Mouse (Mus musculus) forebrain, embryonic 15.5 days (tissue): ENCODE data around the gene Prr22. TPM values are rescaled to one million over a fixed set of nuclear protein-coding genes. Genes with fewer than 3 reads are reported as not detected.

Experiments
- ATAC-seq: fragments of 200-750 bp; cut with Nextera tagmentation; replicated peaks from 2 replicates; pipeline ENCODE4 v1.8.0; 2017; ENCODE audit warnings: mild to moderate bottlenecking, moderate TSS enrichment, moderate library complexity
- H3K27ac ChIP-seq: fragments of 300-500 bp; sonication (generic); replicated peaks from 2 replicates; pipeline ENCODE4 v1.5.1; 2015; ENCODE audit warnings: mild to moderate bottlenecking, inconsistent platforms
- H3K27me3 ChIP-seq: fragments of 300-500 bp; sonication (generic); 2 replicates; pipeline ENCODE4 v1.6.1; 2015; ENCODE audit warnings: inconsistent platforms
- H3K36me3 ChIP-seq: fragments of 300-500 bp; sonication (generic); 2 replicates; pipeline ENCODE4 v1.6.1; 2015; ENCODE audit warnings: mild to moderate bottlenecking, inconsistent platforms
- H3K4me1 ChIP-seq: fragments of 300-500 bp; sonication (generic); 2 replicates; pipeline ENCODE4 v1.6.1; 2015; ENCODE audit warnings: inconsistent platforms
- H3K4me2 ChIP-seq: fragments of 300-500 bp; sonication (generic); replicated peaks from 2 replicates; pipeline ENCODE4 v1.6.1; 2015; ENCODE audit warnings: mild to moderate bottlenecking, inconsistent platforms
- H3K4me3 ChIP-seq: fragments of 300-500 bp; sonication (generic); 2 replicates; pipeline ENCODE4 v1.5.1; 2015; ENCODE audit warnings: mild to moderate bottlenecking, inconsistent platforms
- H3K9ac ChIP-seq: fragments of 300-500 bp; sonication (generic); replicated peaks from 2 replicates; pipeline ENCODE4 v1.6.1; 2015; ENCODE audit warnings: mild to moderate bottlenecking, inconsistent platforms
- H3K9me3 ChIP-seq: fragments of 300-500 bp; sonication (generic); 2 replicates; pipeline ENCODE4 v1.6.1; 2016; ENCODE audit warnings: inconsistent platforms
- WGBS: fragments of 180-500 bp; shearing (Covaris S2); methylation state at CpG from one replicate; pipeline ENCODE4 v1.1.7; 2015; ENCODE audit warnings: mixed read lengths; 5-methylcytosine and 5-hydroxymethylcytosine counted together
- polyA plus RNA-seq: library from polyadenylated mRNA; unstranded; fragments of >200 nt; fragmentation: Nextera tagmentation; extraction: Ambion mirVana; gene quantifications from 2 replicates; pipeline ENCODE4 v1.2.1, GENCODE M21; 2015

The Prr22 gene
- polyA plus RNA-seq, 1 experiment from 2014 or later = 0.66 TPM

DNA sequence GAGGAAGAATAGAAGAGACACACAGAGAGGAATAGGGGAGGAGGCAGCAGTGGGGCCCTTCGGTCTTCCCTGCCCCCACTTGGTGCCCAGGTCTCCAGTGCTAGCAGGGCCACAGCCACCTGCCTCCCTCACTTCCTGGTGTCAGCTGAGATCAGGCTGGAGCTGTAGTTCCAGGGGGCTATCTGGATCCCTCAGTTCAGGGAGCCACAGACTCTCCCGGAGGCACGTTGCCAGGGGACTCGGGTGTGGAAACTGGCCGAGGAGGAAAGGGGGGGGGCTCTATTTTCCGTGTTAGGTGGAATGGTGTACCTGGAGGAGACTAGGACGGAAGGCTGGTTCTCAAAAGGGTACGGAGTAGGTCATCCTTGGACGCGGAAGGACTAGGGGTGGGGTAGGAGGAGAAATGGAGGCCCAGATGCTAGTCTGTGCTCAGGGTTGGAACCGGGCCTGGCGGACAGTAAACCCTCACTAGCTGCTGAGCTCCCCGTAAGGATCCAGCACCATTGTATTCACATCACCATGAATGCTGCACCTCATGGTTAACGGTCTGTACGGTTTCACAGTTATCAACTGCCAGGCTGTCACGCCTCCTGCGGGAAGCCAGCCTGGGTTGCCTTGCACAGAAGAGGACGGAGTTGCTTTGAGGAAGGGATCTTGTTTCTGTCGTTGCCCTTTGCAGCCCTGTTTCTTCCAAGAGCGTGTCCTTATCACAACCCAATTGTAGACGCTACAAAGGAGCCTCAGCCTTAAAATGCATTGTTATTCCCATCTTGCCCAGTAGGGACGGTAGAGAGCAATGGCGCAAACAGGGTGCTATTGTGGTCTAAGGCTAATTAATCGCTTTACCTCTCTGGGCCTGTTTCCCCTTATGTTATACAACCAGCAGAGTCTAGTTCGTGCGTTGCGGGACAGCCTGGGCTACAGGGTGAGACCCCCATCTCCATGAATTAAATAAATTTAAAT lies 7.0 kb upstream of the Prr22 start:
- peaks cover 12% of the 10 kb centered on the region for H3K36me3 ChIP-seq
- no peak overlapping the region for H3K9ac ChIP-seq
- H3K27ac ChIP-seq = peak overlapping the region; percentile 97
- WGBS = 48% methylated on average over 27 of the region's 27 CpGs
- ATAC-seq = no peak
- no peaks in the 10 kb centered on the region for H3K9me3 ChIP-seq
- H3K27me3 ChIP-seq = peaks cover 11% of the 10 kb centered on the region; the same call in 1 of the 2 replicates
- H3K4me2 ChIP-seq = peak overlapping the region; percentile 82
- H3K4me1 ChIP-seq = peaks cover 30% of the 10 kb centered on the region
- no peak overlapping the region for H3K4me3 ChIP-seq

DNA sequence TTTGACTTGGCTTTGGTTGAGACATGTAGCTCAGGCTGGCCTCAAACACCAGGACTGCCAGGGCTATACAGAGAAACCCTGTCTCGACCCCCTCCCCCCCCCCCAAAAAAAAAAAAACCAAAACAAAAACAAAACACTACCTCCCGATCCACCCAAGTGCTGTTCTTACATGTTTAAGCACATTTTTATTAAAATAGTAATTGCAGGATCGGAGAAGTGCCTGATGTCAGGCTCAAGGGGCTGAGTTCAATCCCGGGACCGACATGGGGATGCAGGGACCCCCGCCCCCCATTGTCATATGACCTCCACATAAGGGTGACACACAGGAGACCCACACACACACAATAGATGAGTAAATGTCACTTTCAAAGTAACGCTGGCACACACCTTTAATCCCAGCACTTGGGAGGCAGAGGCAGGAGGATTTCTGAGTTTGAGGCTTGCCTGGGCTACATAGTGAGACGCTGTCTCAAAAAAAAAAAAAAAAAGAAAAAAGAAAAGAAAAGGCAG lies 6.3 kb upstream of the Prr22 start:
- Histone ChIP-seq H3K4me1 (peaks cover 30% of the 10 kb centered on the region), H3K27ac (peak overlapping the region; percentile 97; the same call in 1 of the 2 replicates), H3K4me2 (peak overlapping the region; percentile 60), H3K4me3 (peak overlapping the region; percentile 78), H3K36me3 (peaks cover 20% of the 10 kb centered on the region), H3K9ac (peak overlapping the region; percentile 75; the same call in 1 of the 2 replicates), H3K9me3 (no peaks in the 10 kb centered on the region), H3K27me3 (peaks cover 6% of the 10 kb centered on the region; the same call in 1 of the 2 replicates)
- WGBS = 73% methylated on average over 8 of the region's 8 CpGs
- no peak for ATAC-seq

DNA sequence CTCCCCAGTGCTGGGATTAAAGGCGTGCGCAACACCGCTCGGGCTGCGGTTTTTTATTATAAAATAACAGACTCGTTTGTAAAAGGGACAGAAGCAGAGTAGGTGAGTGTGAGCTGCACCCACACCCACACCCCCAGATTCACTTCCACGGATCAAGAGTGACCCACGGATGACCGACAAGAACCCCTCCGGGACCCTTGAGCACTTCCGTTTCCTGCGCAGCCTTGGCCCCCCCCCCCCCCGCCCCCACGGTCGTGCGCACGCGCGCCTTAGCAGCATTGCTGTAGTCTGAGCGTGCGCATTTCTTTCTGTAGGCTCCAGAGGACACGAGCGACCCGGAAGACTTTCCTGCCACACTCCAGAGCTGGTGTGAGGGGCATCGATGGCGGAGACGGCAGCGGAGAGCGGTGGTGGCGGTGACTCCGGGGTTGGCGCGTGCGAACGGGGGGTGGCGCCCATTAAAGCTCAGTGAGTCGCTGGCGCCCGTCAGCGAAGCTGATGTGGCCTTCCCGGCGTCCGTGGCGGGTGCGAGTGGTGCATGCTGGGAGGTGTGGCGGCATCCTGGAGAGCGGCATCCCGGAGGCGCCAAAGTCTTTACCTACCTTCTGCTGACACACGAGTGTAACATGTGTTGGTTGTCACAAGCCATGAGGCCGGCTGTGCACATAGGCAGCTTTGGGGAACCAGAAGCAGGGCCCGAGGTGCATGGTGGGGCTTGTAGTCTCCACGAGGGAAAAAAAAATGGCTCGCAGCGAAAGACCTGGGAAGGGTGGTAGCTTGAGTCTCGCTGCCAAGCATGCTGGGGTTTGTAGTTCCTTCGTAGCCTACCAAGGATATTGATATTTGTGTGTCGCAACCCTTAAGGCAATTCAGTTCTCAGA lies 5.3 kb upstream of the Prr22 start, which contains the start of gene Dus3l:
Dus3l (plus strand) TSS at position 284 of the 881 bp plus-strand sequence.
- peak within 1 kb of the TSS; percentile 78 for H3K4me3 ChIP-seq
- WGBS = 1% methylated on average over 55 of the region's 58 CpGs

DNA sequence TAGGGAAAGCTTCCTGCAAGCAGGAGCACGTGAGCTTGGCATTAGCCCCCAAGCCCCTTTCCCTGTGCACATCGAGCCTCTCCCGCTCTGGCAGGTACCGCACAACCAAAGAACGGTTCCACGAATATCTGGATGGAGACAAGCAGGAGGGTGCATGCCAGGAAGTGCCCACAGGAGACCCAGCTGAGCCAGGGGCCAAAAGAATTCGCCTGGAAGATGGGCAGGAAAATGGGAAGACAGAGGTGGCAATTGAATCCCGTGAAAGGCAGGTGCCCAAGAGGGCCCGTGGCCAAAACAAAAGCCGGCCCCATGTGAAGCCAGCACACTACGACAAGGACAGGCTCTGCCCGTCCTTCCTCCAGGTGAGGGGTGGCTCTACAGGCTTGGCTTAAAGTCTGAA lies 4.6 kb upstream of the Prr22 start:
- Histone ChIP-seq H3K36me3 (peaks cover 36% of the 10 kb centered on the region), H3K4me1 (peaks cover 30% of the 10 kb centered on the region), H3K27me3 (peaks cover 2% of the 10 kb centered on the region; the same call in 1 of the 2 replicates), H3K9me3 (no peaks in the 10 kb centered on the region), H3K9ac (peak overlapping the region; percentile 75), H3K4me2 (peak overlapping the region; percentile 60), H3K27ac (peak overlapping the region; percentile 97), H3K4me3 (peak overlapping the region; percentile 78)
- 50% methylated on average over 12 of the region's 12 CpGs for WGBS
- ATAC-seq = peak; percentile 12

More for the DNA sequence above, 5.3 kb upstream of the Prr22 start, which contains the start of gene Dus3l:
- peak; percentile 87 for ATAC-seq
- peak within 1 kb of the TSS; percentile 60 for H3K4me2 ChIP-seq
- H3K27me3 ChIP-seq = peaks cover 6% of the 10 kb centered on the region; the same call in 1 of the 2 replicates
- H3K36me3 ChIP-seq = peaks cover 29% of the 10 kb centered on the region
- H3K9ac ChIP-seq = peak within 1 kb of the TSS; percentile 75
- peak within 1 kb of the TSS; percentile 97 for H3K27ac ChIP-seq
- H3K9me3 ChIP-seq = no peaks in the 10 kb centered on the region
- peaks cover 30% of the 10 kb centered on the region for H3K4me1 ChIP-seq

- WGBS = 94% methylated on average over 27 of the region's 27 CpGs
- ATAC-seq = no peak
- H3K4me3 ChIP-seq = no peak overlapping the region
- H3K4me2 ChIP-seq = no peak overlapping the region
- no peaks in the 10 kb centered on the region for H3K27me3 ChIP-seq
- peaks cover 26% of the 10 kb centered on the region for H3K4me1 ChIP-seq
- no peak overlapping the region for H3K27ac ChIP-seq
- H3K9ac ChIP-seq = no peak overlapping the region
- peaks cover 39% of the 10 kb centered on the region for H3K36me3 ChIP-seq
- no peaks in the 10 kb centered on the region for H3K9me3 ChIP-seq
Observed at GRCm38 (mm10) chr17:56766631-56767405, 3.2 kb upstream of the Prr22 start.

DNA sequence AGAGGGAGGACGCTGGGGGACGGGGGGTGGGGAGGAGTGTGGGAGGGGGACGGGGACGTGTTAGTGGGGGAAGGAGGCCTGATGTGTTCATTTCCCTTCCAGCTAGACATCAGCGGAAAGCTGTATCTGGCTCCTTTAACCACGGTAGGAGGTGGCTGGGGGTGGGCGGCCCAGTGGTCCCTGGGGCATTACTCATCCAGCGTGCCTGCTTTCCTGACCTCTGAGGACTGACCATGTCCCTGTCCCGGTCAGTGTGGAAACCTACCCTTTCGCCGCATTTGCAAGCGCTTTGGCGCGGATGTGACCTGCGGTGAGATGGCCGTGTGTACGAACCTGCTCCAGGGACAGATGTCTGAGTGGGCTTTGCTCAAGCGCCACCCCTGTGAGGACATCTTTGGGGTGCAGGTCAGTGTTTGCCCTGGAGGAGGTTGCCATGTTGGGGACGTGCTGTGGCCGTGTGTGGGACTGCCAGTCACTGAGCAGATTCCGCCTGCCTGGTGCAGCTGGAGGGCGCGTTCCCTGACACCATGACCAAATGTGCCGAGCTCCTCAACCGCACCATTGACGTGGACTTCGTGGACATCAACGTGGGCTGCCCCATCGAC lies 2.4 kb upstream of the Prr22 start:
- Histone ChIP-seq H3K4me2 (no peak overlapping the region), H3K36me3 (peaks cover 39% of the 10 kb centered on the region), H3K9ac (no peak overlapping the region), H3K9me3 (no peaks in the 10 kb centered on the region), H3K4me1 (peaks cover 20% of the 10 kb centered on the region), H3K4me3 (no peak overlapping the region), H3K27ac (no peak overlapping the region), H3K27me3 (no peaks in the 10 kb centered on the region)
- WGBS = 95% methylated on average over 29 of the region's 29 CpGs
- ATAC-seq = no peak

- peaks cover 39% of the 10 kb centered on the region for H3K36me3 ChIP-seq
- H3K27me3 ChIP-seq = no peaks in the 10 kb centered on the region
- H3K9ac ChIP-seq = no peak overlapping the region
- WGBS = 95% methylated on average over 11 of the region's 11 CpGs
- no peak overlapping the region for H3K4me2 ChIP-seq
- ATAC-seq = no peak
- no peak overlapping the region for H3K4me3 ChIP-seq
- no peaks in the 10 kb centered on the region for H3K9me3 ChIP-seq
- H3K27ac ChIP-seq = no peak overlapping the region
- H3K4me1 ChIP-seq = peaks cover 10% of the 10 kb centered on the region
Observed at GRCm38 (mm10) chr17:56768941-56769340, 1.1 kb upstream of the Prr22 start.

GRCm38 (mm10) chr17:56777568-56777967 lies 7.5 kb downstream of the Prr22 start:
- Histone ChIP-seq H3K4me2 (no peak overlapping the region), H3K9me3 (no peaks in the 10 kb centered on the region), H3K4me1 (no peaks in the 10 kb centered on the region), H3K36me3 (0 out of 2 replicates have a peak, but pooled peaks cover 8% of the 10 kb centered on the region), H3K4me3 (no peak overlapping the region), H3K27me3 (no peaks in the 10 kb centered on the region), H3K9ac (no peak overlapping the region), H3K27ac (no peak overlapping the region)
- WGBS = 93% methylated on average over 11 of the region's 11 CpGs
- no peak for ATAC-seq

- Histone ChIP-seq H3K27me3 (no peaks in the 10 kb centered on the region), H3K9ac (no peak overlapping the region), H3K27ac (no peak overlapping the region), H3K4me1 (no peaks in the 10 kb centered on the region), H3K9me3 (no peaks in the 10 kb centered on the region), H3K36me3 (0 out of 2 replicates have a peak, but pooled peaks cover 8% of the 10 kb centered on the region), H3K4me2 (no peak overlapping the region), H3K4me3 (no peak overlapping the region)
- ATAC-seq = no peak
- 47% methylated on average over 3 of the region's 3 CpGs for WGBS
Observed at GRCm38 (mm10) chr17:56778779-56779362, 8.8 kb downstream of the Prr22 start.

DNA sequence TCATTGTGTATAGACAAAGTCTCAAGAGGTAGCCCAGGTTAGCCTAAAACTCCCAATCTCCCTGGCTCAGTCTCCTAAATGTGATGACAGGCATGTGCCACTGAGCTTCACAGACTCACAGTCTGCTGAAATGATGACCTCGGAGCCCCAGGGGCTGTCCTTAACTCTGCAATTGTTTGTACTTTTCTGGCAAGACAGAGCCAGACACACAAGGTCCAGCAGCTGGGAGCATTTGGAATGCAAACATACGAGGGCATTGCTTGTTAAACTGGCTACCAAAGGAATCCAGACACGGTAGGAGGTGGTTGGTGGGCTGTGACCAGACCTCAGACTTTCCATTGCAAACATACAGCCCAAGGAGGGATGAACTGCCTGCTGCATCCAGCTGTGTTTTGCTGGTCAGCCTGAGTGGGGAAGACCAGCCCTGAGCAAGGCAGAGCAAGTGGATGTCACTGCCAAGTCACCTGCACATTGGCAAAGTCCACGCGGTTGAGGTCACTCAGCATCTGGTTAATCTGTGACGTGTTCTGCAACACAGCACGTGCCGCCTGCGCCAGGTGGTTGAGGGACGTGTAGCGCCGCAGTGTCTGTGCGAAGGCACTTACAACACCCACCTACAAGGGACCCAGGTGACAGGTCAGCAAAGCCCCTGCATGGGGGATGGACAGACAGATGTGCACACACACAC lies 10.4 kb downstream of the Prr22 start:
- Histone ChIP-seq H3K4me1 (no peaks in the 10 kb centered on the region), H3K4me2 (no peak overlapping the region), H3K4me3 (no peak overlapping the region), H3K27ac (no peak overlapping the region), H3K9me3 (no peaks in the 10 kb centered on the region), H3K27me3 (no peaks in the 10 kb centered on the region), H3K9ac (no peak overlapping the region), H3K36me3 (0 out of 2 replicates have a peak, but pooled peaks cover 8% of the 10 kb centered on the region)
- no peak for ATAC-seq
- WGBS = 88% methylated on average over 13 of the region's 13 CpGs
